Comparison of ENCODE assay signal across 12 mouse cellular contexts in the genomic region with DNA sequence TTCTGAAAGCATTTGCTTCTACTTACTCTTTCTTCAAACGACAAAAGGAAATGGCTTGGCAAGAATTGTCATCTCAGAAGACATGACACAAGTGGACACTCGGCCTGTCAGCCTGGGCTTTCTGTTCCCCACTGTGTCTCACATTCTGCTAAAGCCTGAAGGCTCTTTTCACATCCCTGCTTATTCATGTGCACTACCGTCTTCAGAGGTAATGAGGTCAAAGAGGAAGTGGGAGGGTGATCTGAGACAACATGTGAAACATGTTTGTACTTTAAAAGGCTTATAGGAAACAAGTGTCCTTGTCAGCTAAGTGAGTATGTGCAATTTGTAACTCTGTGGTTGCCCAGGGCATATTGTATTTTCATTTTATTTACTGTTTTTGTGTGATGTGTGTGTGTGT.
"Had no signal": no experiment of that assay in that cellular context is flagged by ENCODE, and none has a peak within 500 bp of the region (broad histone marks: within the 10 kb centered on the region; RNA-seq: fewer than 3 reads in every experiment).

No protein-coding gene starts in this region.

- H3K9ac ChIP-seq: limb, embryonic 12.5 days; liver, embryonic 13.5 days; midbrain, embryonic 15.5 days; neural tube, embryonic 12.5 days had no signal

- H3K27ac ChIP-seq: limb, embryonic 12.5 days; liver, embryonic 13.5 days; midbrain, embryonic 10.5 days; midbrain, embryonic 15.5 days; neural tube, embryonic 12.5 days had no signal

- ATAC-seq: intestine, postnatal 0 days; midbrain, embryonic 15.5 days had no signal

- H3K36me3 ChIP-seq: limb, embryonic 12.5 days; liver, embryonic 13.5 days; midbrain, embryonic 10.5 days; midbrain, embryonic 15.5 days; neural tube, embryonic 12.5 days had no signal

- H3K4me3 ChIP-seq: limb, embryonic 12.5 days; liver, embryonic 13.5 days; midbrain, embryonic 10.5 days; midbrain, embryonic 15.5 days; neural tube, embryonic 12.5 days had no signal

- DNase-seq: kidney, adult 8-10 months; kidney, postnatal 10 days; kidney, postnatal 4 days; liver; liver, embryonic 13.5 days; lung, adult 18-20 months; right cerebral cortex, postnatal 4 days had no signal

- H3K9me3 ChIP-seq: limb, embryonic 12.5 days; liver, embryonic 13.5 days; midbrain, embryonic 10.5 days; midbrain, embryonic 15.5 days; neural tube, embryonic 12.5 days had no signal

- H3K4me1 ChIP-seq: liver, embryonic 13.5 days; midbrain, embryonic 15.5 days; neural tube, embryonic 12.5 days had no signal

- H3K27me3 ChIP-seq: limb, embryonic 12.5 days; liver, embryonic 13.5 days; midbrain, embryonic 15.5 days; neural tube, embryonic 12.5 days had no signal

- H3K4me2 ChIP-seq: limb, embryonic 12.5 days; liver, embryonic 13.5 days; midbrain, embryonic 15.5 days; neural tube, embryonic 12.5 days had no signal
